Mouse (Mus musculus): ENCODE data around the gene Cd2ap.

DNA sequence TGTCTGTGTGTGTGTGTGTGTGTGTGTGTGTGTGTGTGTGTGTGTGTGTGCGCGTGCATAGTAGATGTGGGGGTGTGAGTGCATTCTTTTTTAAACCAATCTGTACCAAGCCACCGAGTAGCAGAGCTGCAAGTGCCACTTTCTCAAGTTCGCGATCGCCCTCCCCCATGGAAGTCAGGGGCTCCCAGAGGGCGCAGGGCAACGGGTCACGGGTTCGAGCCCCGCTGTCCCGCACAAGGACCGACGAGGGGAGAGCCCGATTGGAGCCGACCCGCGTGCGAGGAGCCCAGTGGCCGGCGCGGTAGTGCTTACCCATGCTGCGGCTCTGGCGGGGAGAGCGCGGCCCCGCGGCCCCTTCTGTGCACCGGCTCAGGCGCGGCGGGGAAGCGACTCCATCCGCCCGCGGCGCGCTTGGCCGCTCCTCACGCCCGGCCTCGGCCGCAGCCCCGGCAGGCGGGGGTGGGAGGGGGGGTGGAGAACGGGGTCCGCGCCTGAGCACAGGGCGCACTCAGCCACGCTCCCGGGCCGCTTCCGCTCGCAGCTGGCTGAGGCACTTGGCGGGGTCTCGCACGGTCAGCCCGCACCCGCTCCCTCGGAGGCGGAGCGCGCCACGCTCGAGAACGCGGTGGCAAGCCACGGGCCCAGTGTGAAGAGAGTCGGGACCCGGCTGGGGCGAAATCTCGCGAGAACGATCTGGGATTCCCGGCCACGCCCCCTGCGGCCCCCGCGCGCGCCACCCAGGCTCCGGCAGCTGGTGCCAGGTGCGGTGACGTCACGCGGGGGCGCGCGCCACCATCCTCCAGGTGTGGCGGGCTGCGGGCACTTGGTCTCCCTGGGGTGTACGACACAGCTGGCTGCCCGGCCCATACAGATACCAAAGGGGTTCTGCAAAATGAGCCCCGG is at the start of gene Cd2ap:
- TF ChIP-seq CTCF (IDR thresholded peaks at IDR 0.05 in 2 of 3, conservative IDR thresholded peaks at IDR 0.05 in 1 of 3; ENCODE audit: control insufficient read depth in 1 of 3, insufficient read depth in 1 of 3, low read depth in 2 of 3, low read length in 3 of 3, poor library complexity in 1 of 3, severe bottlenecking in 1 of 3) (no peak), POLR2A (IDR thresholded peaks at IDR 0.05; ENCODE audit: control insufficient read depth in 1 of 2, insufficient read depth in 1 of 2, low read depth in 1 of 2, low read length in 2 of 2, poor library complexity in 1 of 2) (peak; percentile 54 to 71), ELF1 (IDR thresholded peaks at IDR 0.05; ENCODE audit: low read depth, low read length) (no peak)

Data from MEL (cell line).